Mouse (Mus musculus) heart, adult 2 months (tissue): ENCODE results near the gene Gm20388. TPM values are rescaled to one million over a fixed set of nuclear protein-coding genes. Genes with fewer than 3 reads are reported as not detected.
A peak's percentile ranks its signal among the peaks of the same experiment; 100 is the strongest.

Experiments
- DNase-seq, 2 experiments: peaks; one replicate each; pipeline ENCODE4 v3.0.0; 2021
- H3K27ac ChIP-seq: fragments of 200-600 bp; 2 replicates; pipeline ENCODE4 v1.8.1; 2022
- H3K27me3 ChIP-seq: fragments of 200-500 bp; 2 replicates; pipeline ENCODE4 v1.6.1; 2012; ENCODE audit warnings: mild to moderate bottlenecking, low read length, inconsistent platforms, mixed read lengths; ENCODE audit not compliant: control insufficient read depth, insufficient read depth
- H3K36me3 ChIP-seq: fragments of 200-500 bp; 2 replicates; pipeline ENCODE4 v1.6.1; 2012; ENCODE audit warnings: low read length, inconsistent platforms; ENCODE audit not compliant: control insufficient read depth, insufficient read depth
- H3K4me1 ChIP-seq: fragments of 200-500 bp; 2 replicates; pipeline ENCODE4 v1.6.1; 2011; ENCODE audit warnings: low read length; ENCODE audit not compliant: control insufficient read depth, insufficient read depth
- H3K4me3 ChIP-seq: fragments of 200-600 bp; 2 replicates; pipeline ENCODE4 v1.8.1; 2022
- H3K79me2 ChIP-seq: fragments of 200-500 bp; replicated peaks from 2 replicates; pipeline ENCODE4 v1.6.1; 2012; ENCODE audit warnings: mild to moderate bottlenecking, inconsistent platforms, low read length, moderate library complexity, mixed read lengths; ENCODE audit not compliant: control insufficient read depth, insufficient read depth
- H3K9ac ChIP-seq: fragments of 200-500 bp; 2 replicates; pipeline ENCODE4 v1.6.1; 2012; ENCODE audit warnings: low read depth, mild to moderate bottlenecking, control low read depth, inconsistent platforms, low read length, mixed read lengths
- CTCF ChIP-seq: fragments of 200-600 bp; IDR thresholded peaks from 2 replicates; pipeline ENCODE4 v1.8.1; 2022; ENCODE audit warnings: antibody characterized with exemption, mild to moderate bottlenecking, moderate library complexity
- EP300 ChIP-seq: fragments of 200-500 bp; IDR thresholded peaks from 2 replicates; pipeline ENCODE4 v1.6.1; 2011; ENCODE audit warnings: low read depth, low read length, control low read depth; ENCODE audit not compliant: insufficient read depth
- POLR2A ChIP-seq: fragments of 200-500 bp; IDR thresholded peaks from 2 replicates; pipeline ENCODE4 v1.6.1; 2011; ENCODE audit warnings: mild to moderate bottlenecking, low read depth, low read length, control low read depth; ENCODE audit not compliant: insufficient read depth
- WGBS: fragments of 180-500 bp; shearing (Covaris S2); methylation state at CpG from one replicate; pipeline ENCODE4 v1.1.7; 2018; 5-methylcytosine and 5-hydroxymethylcytosine counted together
- intact Hi-C: fragments of 180-260 bp; cut with DNase I; formaldehyde crosslinking; loops from one replicate; pipeline ENCODE4 v1.15.1; 2025
- polyA plus RNA-seq: library from polyadenylated mRNA; depleted of rRNA; stranded (reverse); fragments of >200 nt; gene quantifications from 2 replicates; pipeline ENCODE4 v1.2.3, GENCODE M21; 2012
- total RNA-seq, 2 experiments: library from RNA; stranded (reverse); gene quantifications; 2 replicates each; pipeline ENCODE4 v1.2.3; 2021

The Gm20388 gene
- total and polyA plus RNA-seq, 3 experiments: 1.8 to 32.3 TPM; not detected in 1

GRCm38 (mm10) chr8:123408586-123409544 is 3498.2 kb downstream of the Gm20388 start:
- no peaks in the 10 kb centered on the region; the same call in 1 of the 2 replicates for H3K4me1 ChIP-seq
- H3K9ac ChIP-seq: no peak overlapping the region
- H3K79me2 ChIP-seq: no peaks in the 10 kb centered on the region
- TF ChIP-seq EP300: no peak
- no peak for TF ChIP-seq CTCF
- no peak for TF ChIP-seq POLR2A
- no peak for DNase-seq
- WGBS: 56% methylated on average over 9 of the region's 9 CpGs
- no peak overlapping the region for H3K27ac ChIP-seq
- H3K4me3 ChIP-seq: no peak overlapping the region
- peaks cover 8% of the 10 kb centered on the region; the same call in 1 of the 2 replicates for H3K27me3 ChIP-seq
- H3K36me3 ChIP-seq: no peaks in the 10 kb centered on the region
- intact Hi-C loops: no loop called here

DNA sequence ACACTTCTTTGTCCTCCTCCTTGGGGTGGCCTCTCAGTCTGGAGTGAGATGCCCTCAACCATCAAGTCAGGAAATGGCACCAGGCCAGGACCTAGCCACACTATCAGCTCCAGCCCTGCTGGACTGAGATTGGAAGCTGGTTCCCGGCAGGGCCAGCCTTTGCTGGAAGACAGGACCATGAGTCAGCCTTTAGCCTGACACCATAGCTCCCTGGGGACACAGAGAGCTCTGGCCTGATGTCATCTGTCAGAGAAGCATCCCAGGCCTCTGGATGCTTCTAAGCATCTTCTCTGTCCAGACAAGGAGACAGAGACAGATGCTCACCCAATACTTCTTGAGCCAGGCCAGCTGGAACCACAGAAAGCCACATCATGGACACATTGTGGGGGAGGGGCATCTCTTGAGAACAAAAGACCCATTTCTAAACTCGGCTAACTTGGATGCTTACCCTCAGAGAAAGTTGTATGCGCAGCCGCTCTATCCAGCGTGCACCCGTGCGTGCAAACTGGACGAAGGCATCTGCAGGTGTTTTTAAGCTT is 3499.5 kb downstream of the Gm20388 start:
- Histone ChIP-seq H3K9ac (no peak overlapping the region), H3K27ac (no peak overlapping the region), H3K27me3 (peaks cover 8% of the 10 kb centered on the region; the same call in 1 of the 2 replicates)

DNA sequence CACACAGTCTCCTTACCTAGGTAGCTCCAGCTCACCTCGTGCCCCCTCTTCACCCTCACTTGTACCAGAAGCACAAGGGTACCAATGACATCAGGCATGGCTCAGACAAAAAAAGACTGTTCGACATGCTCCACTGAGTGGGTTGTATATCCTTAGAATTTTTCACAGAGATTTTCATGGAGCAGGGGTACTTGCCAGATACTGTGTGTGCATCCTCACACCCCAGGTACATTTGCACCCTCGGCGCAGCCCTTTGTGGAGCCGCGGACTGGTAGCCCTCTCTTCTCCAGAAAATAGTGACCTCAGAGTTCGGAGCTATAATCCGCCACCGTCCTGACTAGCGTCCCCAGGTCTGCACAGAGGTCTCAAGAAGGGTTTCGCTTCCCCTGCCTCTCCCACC is 3500.1 kb downstream of the Gm20388 start:
- Histone ChIP-seq H3K4me3 (no peak overlapping the region), H3K9ac (no peak overlapping the region), H3K27ac (no peak overlapping the region), H3K27me3 (peaks cover 8% of the 10 kb centered on the region; the same call in 1 of the 2 replicates), H3K4me1 (no peaks in the 10 kb centered on the region; the same call in 1 of the 2 replicates), H3K79me2 (no peaks in the 10 kb centered on the region), H3K36me3 (no peaks in the 10 kb centered on the region)
- WGBS: 14% methylated on average over 11 of the region's 11 CpGs
- intact Hi-C loops: no loop called here
- DNase-seq: no peak
- no peak for TF ChIP-seq EP300
- no peak for TF ChIP-seq CTCF

More for the DNA sequence above, 3499.5 kb downstream of the Gm20388 start:
- intact Hi-C loops: no loop called here
- H3K4me3 ChIP-seq: no peak overlapping the region
- no peaks in the 10 kb centered on the region for H3K79me2 ChIP-seq
- 53% methylated on average over 8 of the region's 8 CpGs for WGBS
- no peaks in the 10 kb centered on the region for H3K36me3 ChIP-seq
- DNase-seq: peak; percentile 57 to 62
- H3K4me1 ChIP-seq: no peaks in the 10 kb centered on the region; the same call in 1 of the 2 replicates
- TF ChIP-seq EP300: no peak
- no peak for TF ChIP-seq CTCF
- TF ChIP-seq POLR2A: no peak

DNA sequence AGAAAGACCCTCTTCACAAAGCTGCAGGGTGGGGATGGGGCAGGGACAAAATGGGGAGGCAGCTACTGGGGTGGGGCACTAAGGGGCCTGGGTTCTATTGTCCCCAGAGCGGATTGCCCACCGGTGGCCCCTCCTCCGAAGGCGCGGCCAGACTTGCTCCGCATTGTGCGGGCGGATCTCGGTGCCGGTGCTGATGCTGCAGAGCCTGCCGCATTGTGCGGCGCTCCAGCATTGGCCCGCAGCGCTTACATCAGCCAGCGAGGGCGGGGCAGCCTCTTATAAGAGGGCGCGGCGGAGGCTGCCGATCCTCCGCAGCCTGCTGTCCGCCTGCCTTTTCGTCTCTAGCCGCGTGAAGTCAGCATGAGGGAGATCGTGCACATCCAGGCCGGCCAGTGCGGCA is 3500.6 kb downstream of the Gm20388 start, which contains the start of gene Tubb3:
Gene Tubb3 (plus strand): TSS at position 179 of the 400 bp plus-strand sequence.
- Histone ChIP-seq H3K27ac (no peak within 1 kb of the TSS), H3K36me3 (no peaks in the 10 kb centered on the region), H3K27me3 (peaks cover 8% of the 10 kb centered on the region; the same call in 1 of the 2 replicates), H3K4me3 (peak within 1 kb of the TSS; percentile 15; the same call in 1 of the 2 replicates), H3K79me2 (no peaks in the 10 kb centered on the region), H3K4me1 (no peaks in the 10 kb centered on the region; the same call in 1 of the 2 replicates), H3K9ac (no peak within 1 kb of the TSS)
- intact Hi-C loops: no loop called here
- TF ChIP-seq POLR2A (no peak), CTCF (no peak), EP300 (no peak)
- peak; percentile 60 to 61 for DNase-seq
- WGBS: under 1% methylated on average over 29 of the region's 29 CpGs

GRCm38 (mm10) chr8:123411781-123412327 is 3501.2 kb downstream of the Gm20388 start:
- Histone ChIP-seq H3K36me3 (no peaks in the 10 kb centered on the region), H3K4me3 (no peak overlapping the region), H3K4me1 (no peaks in the 10 kb centered on the region; the same call in 1 of the 2 replicates), H3K9ac (no peak overlapping the region), H3K27me3 (peaks cover 8% of the 10 kb centered on the region; the same call in 1 of the 2 replicates), H3K27ac (no peak overlapping the region), H3K79me2 (no peaks in the 10 kb centered on the region)
- intact Hi-C loops: no loop called here
- no peak for DNase-seq
- WGBS: 17% methylated on average over 16 of the region's 16 CpGs
- TF ChIP-seq CTCF: no peak
- TF ChIP-seq POLR2A: no peak
- no peak for TF ChIP-seq EP300
